Mouse (Mus musculus): ENCODE data around the gene Fam174a.

DNA sequence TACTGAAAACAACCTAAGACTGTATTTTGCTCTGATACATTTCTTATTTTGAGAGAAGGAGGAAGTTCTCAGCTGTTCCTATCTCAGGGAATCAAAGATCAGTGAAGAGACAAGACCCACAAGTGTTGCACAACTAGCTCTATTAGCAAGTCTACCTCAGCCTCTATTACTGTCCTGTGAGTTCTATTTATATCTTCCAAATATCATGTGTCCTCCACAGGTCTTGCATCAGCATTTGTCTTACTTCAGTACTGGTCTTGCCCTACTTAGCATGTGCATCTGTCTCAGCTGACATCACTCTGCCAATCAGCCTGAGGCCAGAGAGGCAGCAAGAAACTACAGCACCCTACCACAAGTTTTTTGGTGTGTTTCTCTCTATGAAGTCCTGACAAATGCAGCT is 26.2 kb downstream of the Fam174a start:
- TF ChIP-seq CTCF (IDR thresholded peaks at IDR 0.05; ENCODE audit: low read depth) (no peak), EP300 (IDR thresholded peaks at IDR 0.05; ENCODE audit: low read depth) (no peak)

All from heart, postnatal 0 days (tissue).